Mouse (Mus musculus) C2C12 (cell line): ENCODE data around the gene Krt36. TPM values are rescaled to one million over a fixed set of nuclear protein-coding genes. Genes with fewer than 3 reads are reported as not detected.

ENCODE experiments used
- H3K27me3 ChIP-seq: one replicate; pipeline ENCODE4 v1.6.1; 2011; ENCODE audit not compliant: control insufficient read depth, insufficient read depth, insufficient read length
- H3K36me3 ChIP-seq: one replicate; pipeline ENCODE4 v1.6.1; 2011; ENCODE audit not compliant: control insufficient read depth, insufficient read depth
- H3K4me3 ChIP-seq: one replicate; pipeline ENCODE4 v1.5.1; 2011; ENCODE audit warnings: mild to moderate bottlenecking, control low read depth; ENCODE audit not compliant: poor library complexity, insufficient read depth, severe bottlenecking
- H3K79me2 ChIP-seq: one replicate; pipeline ENCODE4 v1.6.1; 2011; ENCODE audit not compliant: control insufficient read depth, insufficient read depth
- H3K79me3 ChIP-seq: one replicate; pipeline ENCODE4 v1.6.1; 2011; ENCODE audit warnings: low read depth, control low read depth
- H3ac ChIP-seq: one replicate; pipeline ENCODE3; 2011; ENCODE audit warnings: low read depth; ENCODE audit not compliant: control insufficient read depth, insufficient read length
- CEBPB ChIP-seq: IDR thresholded peaks from one replicate; pipeline ENCODE4 v1.6.1; 2011; ENCODE audit warnings: low read depth, mild to moderate bottlenecking, control low read depth, moderate library complexity
- CTCF ChIP-seq: IDR thresholded peaks from one replicate; pipeline ENCODE4 v1.5.1; 2011; ENCODE audit not compliant: control insufficient read depth, insufficient read depth, insufficient read length
- FOSL1 ChIP-seq: IDR thresholded peaks from one replicate; pipeline ENCODE4 v1.8.0; 2011; ENCODE audit warnings: mild to moderate bottlenecking, low read length; ENCODE audit not compliant: poor library complexity, insufficient read depth, severe bottlenecking
- MAX ChIP-seq: IDR thresholded peaks from one replicate; pipeline ENCODE4 v1.6.1; 2011; ENCODE audit warnings: mild to moderate bottlenecking, control low read depth
- MYOD1 ChIP-seq: IDR thresholded peaks from one replicate; pipeline ENCODE4 v1.6.1; 2011; ENCODE audit warnings: low read depth; ENCODE audit not compliant: control insufficient read depth, insufficient read length
- MYOG ChIP-seq: IDR thresholded peaks from one replicate; pipeline ENCODE4 v1.6.1; 2011; ENCODE audit not compliant: control insufficient read depth, insufficient read length; ENCODE audit errors: extremely low read depth
- USF1 ChIP-seq: IDR thresholded peaks from one replicate; pipeline ENCODE4 v1.6.1; 2011; ENCODE audit warnings: low read depth, mild to moderate bottlenecking, control low read depth, moderate library complexity
- polyA plus RNA-seq: library from polyadenylated mRNA; unstranded; fragments of >200 nt; fragmentation: generic; extraction: Trizol; gene quantifications from one replicate; pipeline ENCODE4 v1.2.1, GENCODE M21; 2012; ENCODE audit warnings: missing spikeins

The Krt36 gene
- polyA plus RNA-seq, 1 experiment: 0.14 TPM

GRCm38 (mm10) chr11:100100391-100100790 lies 5.0 kb downstream of the Krt36 start:
- Histone ChIP-seq H3K79me3 (no peaks in the 10 kb centered on the region), H3K36me3 (no peaks in the 10 kb centered on the region), H3K27me3 (peaks cover 13% of the 10 kb centered on the region), H3K79me2 (no peaks in the 10 kb centered on the region), H3ac (no peak overlapping the region), H3K4me3 (no peak overlapping the region)
- no peak for TF ChIP-seq MYOG
- no peak for TF ChIP-seq CEBPB
- TF ChIP-seq CTCF: no peak
- TF ChIP-seq MYOD1: no peak
- no peak for TF ChIP-seq MAX
- no peak for TF ChIP-seq USF1

GRCm38 (mm10) chr11:100097819-100098218 lies 7.6 kb downstream of the Krt36 start:
- Histone ChIP-seq H3K4me3 (no peak overlapping the region), H3K36me3 (no peaks in the 10 kb centered on the region), H3K79me2 (no peaks in the 10 kb centered on the region), H3K79me3 (no peaks in the 10 kb centered on the region), H3K27me3 (peaks cover 18% of the 10 kb centered on the region), H3ac (no peak overlapping the region)
- no peak for TF ChIP-seq USF1
- no peak for TF ChIP-seq MAX
- no peak for TF ChIP-seq MYOD1
- TF ChIP-seq FOSL1: no peak
- no peak for TF ChIP-seq MYOG
- TF ChIP-seq CTCF: no peak
- no peak for TF ChIP-seq CEBPB

DNA sequence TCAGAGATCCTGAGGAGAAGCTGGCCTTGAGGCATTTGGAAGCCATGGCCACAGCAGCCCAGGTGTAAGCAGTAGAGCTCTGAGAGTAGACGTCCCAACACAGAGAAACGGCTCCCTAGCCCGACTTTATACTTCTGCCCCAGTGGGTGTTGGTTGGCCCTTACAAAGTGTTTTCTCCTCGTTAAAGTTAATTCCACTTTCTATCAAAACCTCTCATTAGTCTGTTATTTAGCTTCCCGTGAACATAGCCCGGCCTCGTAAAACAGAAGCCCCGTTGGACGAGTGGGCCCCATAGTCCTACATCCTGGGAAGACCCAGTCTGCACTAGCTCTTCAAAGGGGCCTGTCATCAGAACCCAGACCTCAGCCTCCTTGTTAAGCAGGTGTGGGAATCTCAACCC lies 9.3 kb downstream of the Krt36 start, which contains the start of gene Krt35:
Krt35 (minus strand) TSS at position 101 of the 400 bp plus-strand sequence.
- Histone ChIP-seq H3ac (no peak within 1 kb of the TSS), H3K79me2 (no peaks in the 10 kb centered on the region), H3K4me3 (no peak within 1 kb of the TSS), H3K79me3 (no peaks in the 10 kb centered on the region), H3K36me3 (no peaks in the 10 kb centered on the region), H3K27me3 (peaks cover 21% of the 10 kb centered on the region)
- TF ChIP-seq USF1 (no peak), CTCF (no peak), MYOG (no peak), FOSL1 (no peak), MYOD1 (no peak), MAX (no peak), CEBPB (no peak)

DNA sequence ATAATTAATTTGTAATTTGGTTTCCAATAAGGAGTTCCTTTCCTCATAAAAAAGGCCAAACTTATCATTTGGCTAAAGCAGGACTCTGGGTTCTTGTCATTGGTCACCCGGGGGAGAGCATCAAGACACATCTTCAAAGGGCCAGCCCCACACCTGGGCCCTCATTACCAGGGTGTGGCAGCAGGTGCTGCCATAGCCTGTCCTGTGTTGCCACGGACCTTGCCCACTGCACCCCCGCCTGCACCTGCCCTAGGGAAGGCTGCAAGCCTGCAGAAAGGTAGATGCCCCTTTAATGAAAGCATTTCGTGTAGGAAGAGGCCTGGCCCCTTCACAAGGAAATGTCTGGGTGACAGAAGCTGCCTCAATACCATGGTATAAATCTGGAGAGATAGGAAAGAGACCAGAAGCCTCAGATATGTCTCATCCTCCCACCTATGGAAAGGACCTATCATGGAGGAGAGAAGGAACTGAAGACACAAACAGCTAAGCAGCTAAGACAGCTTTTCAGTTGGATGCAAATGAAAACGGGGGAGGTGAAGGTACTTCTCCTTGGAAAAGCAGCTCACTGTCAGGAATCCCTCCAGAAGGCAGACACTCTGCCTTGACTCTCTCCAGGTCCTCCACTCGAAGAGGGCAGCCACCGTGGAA lies 16.9 kb downstream of the Krt36 start:
- no peak overlapping the region for H3ac ChIP-seq

DNA sequence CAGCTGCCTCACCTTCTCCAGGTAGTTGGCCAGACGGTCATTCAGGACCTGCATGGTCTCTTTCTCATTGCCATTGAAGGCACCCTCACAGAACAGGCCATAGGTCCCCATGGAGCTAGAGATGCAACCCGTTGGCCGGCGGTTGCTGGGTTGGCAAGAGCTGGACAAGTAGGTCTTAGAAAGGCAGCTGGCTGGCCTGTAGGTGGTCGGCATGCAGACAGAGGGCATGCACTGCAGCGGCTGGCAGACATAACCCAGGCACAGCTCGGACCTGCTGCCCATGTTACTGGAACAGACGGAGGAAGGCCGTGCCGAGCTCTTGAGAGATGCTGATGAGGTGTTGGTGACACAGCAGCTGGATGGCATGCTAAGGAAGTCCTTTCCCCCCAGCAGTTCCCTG lies 17.6 kb downstream of the Krt36 start, which contains the start of gene Krt32:
Krt32 (minus strand) TSS at position 366 of the 400 bp plus-strand sequence.
- H3K27me3 ChIP-seq: peaks cover 15% of the 10 kb centered on the region
- no peaks in the 10 kb centered on the region for H3K79me2 ChIP-seq
- TF ChIP-seq FOSL1: no peak
- no peak for TF ChIP-seq CEBPB
- TF ChIP-seq MYOG: no peak
- TF ChIP-seq MYOD1: no peak
- no peak for TF ChIP-seq USF1
- no peak for TF ChIP-seq CTCF
- TF ChIP-seq MAX: no peak
- no peaks in the 10 kb centered on the region for H3K79me3 ChIP-seq
- no peak within 1 kb of the TSS for H3K4me3 ChIP-seq
- H3ac ChIP-seq: no peak within 1 kb of the TSS
- H3K36me3 ChIP-seq: no peaks in the 10 kb centered on the region

More for the DNA sequence above, 16.9 kb downstream of the Krt36 start:
- H3K4me3 ChIP-seq: no peak overlapping the region
- H3K27me3 ChIP-seq: peaks cover 15% of the 10 kb centered on the region
- no peaks in the 10 kb centered on the region for H3K79me2 ChIP-seq
- no peaks in the 10 kb centered on the region for H3K79me3 ChIP-seq
- H3K36me3 ChIP-seq: no peaks in the 10 kb centered on the region
- no peak for TF ChIP-seq CTCF
- TF ChIP-seq MYOD1: no peak
- no peak for TF ChIP-seq MYOG
- no peak for TF ChIP-seq MAX
- no peak for TF ChIP-seq FOSL1
- TF ChIP-seq USF1: no peak
- no peak for TF ChIP-seq CEBPB

DNA sequence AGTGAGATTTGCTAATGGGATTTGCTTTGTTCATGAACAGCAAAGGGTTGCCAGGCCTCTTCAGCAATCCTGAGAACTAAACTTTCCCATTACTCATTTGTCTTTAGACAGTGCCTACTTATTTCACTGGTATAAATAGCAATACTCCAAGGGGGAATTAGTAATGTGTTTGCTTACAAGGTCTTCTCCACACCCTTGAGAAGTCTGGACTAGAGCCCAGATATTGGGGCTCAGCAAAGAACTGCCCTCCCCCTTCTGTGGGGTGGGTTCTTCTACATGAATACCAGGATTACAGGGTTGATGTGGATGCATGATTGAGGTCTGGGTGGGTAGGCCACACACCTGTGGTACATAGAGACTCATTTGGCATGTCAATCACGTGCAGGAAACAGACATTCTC lies 31.6 kb downstream of the Krt36 start:
- H3K36me3 ChIP-seq: no peaks in the 10 kb centered on the region
- H3K27me3 ChIP-seq: no peaks in the 10 kb centered on the region
- no peaks in the 10 kb centered on the region for H3K79me3 ChIP-seq
- no peaks in the 10 kb centered on the region for H3K79me2 ChIP-seq
- H3K4me3 ChIP-seq: no peak overlapping the region
- no peak for TF ChIP-seq CEBPB
- no peak for TF ChIP-seq USF1
- TF ChIP-seq FOSL1: no peak
- no peak for TF ChIP-seq CTCF
- TF ChIP-seq MAX: no peak
- TF ChIP-seq MYOG: no peak
- TF ChIP-seq MYOD1: no peak
- H3ac ChIP-seq: no peak overlapping the region
